Mouse (Mus musculus): ENCODE data around the gene Polr3c. TPM values are rescaled to one million over a fixed set of nuclear protein-coding genes. Genes with fewer than 3 reads are reported as not detected.
"Not testable (repeated sequence)": the region's sequence is repeated elsewhere in the genome, so short reads cannot be mapped to it uniquely, and the experiment has no call there.

Polr3c gene
- total RNA-seq, 2 experiments from 2014 or later, result 25.5 to 26.3 TPM

- no peak for DNase-seq (ENCODE audit: low spot score in 2 of 2)
Observed at GRCm38 (mm10) chr3:96714286-96714685, 13.1 kb downstream of the Polr3c start.

- no peak for DNase-seq (ENCODE audit: low spot score in 2 of 2)
Observed at GRCm38 (mm10) chr3:96708684-96709064, 18.8 kb downstream of the Polr3c start.

GRCm38 (mm10) chr3:96707903-96708683 is 19.3 kb downstream of the Polr3c start, which contains the start of gene Nudt17:
Nudt17 (minus strand) TSS chr3:96708562.
- peak; percentile 81 to 82 for DNase-seq (ENCODE audit: low spot score in 2 of 2)

GRCm38 (mm10) chr3:96706984-96707383 is 20.4 kb downstream of the Polr3c start:
- DNase-seq (ENCODE audit: low spot score in 2 of 2), result no peak

GRCm38 (mm10) chr3:96706217-96706616 is 21.2 kb downstream of the Polr3c start:
- DNase-seq (ENCODE audit: low spot score in 2 of 2), result no peak

GRCm38 (mm10) chr3:96704778-96705177 is 22.6 kb downstream of the Polr3c start:
- DNase-seq (ENCODE audit: low spot score in 2 of 2), result no peak

DNA sequence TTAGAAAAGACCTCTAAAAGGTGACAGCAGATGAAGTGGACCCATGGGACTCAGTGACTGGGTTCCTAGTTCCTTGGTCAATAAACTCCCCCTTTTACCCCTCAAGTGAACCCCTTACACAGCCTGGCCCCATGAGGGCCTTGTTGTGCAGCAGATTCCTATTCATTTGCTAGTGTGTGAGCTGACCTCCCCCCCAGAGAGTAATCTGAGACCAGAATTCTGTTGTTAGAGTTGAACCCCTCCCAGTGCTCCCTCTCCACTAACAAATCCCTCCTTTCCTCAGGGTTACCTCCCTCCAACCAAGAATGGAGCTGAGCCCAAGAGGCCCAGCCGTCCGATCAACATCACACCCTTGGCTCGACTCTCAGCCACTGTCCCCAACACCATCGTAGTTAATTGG is 26.4 kb downstream of the Polr3c start:
- DNase-seq (ENCODE audit: low spot score in 2 of 2), result no peak

DNA sequence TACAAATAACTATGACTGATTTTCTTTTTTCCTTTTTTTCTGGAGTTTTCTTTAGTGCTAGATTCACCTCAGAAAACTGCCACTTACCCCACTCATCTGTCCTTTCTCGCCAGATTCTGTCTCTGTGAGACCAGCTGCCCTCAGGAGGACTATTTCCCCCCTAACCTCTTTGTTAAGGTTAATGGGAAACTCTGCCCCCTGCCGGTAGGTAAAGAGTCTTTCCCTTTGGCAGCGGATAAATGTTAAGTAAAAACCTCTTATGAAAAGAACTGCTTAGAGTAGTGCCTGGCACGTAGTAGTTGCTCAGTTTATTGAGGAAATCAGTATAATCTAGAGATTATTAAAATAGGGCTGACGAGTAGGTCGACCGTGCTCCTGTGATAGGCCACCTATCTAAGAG is 27.1 kb downstream of the Polr3c start:
- no peak for DNase-seq (ENCODE audit: low spot score in 2 of 2)

DNA sequence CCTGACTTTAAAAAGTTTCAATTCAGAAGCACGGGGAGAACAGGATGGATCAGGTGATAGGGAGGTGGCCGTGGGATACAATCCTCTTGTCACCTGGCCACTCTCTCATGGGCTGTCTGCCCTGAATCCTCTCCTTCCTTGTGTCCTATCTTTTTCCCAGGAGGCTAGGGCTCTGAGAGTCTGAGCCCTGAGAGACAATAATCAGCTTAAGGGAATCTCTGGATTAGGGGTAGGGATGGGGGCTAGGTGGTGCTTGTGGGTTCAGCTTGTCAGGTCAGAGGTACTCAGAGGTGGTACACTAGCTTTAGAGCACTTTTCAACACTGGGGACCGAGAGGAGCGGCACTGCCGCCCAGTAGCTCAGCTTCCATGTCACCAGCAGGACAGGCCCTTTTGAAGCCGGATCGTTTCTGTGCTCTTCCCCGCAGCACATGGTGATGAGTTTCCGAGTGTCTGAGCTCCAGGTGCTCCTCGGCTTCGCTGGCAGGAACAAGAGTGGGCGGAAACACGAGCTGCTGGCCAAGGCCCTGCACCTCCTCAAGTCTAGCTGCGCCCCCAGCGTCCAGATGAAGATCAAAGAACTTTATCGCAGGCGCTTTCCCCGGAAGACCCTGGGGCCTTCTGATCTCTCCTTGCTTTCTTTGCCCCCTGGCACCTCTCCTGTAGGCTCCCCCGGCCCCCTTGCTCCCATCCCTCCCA is 28.3 kb downstream of the Polr3c start:
- no peak for DNase-seq (ENCODE audit: low spot score in 2 of 2)

- DNase-seq (ENCODE audit: low spot score in 2 of 2), result peak; percentile 79 to 81
Observed at GRCm38 (mm10) chr3:96696766-96697732, 30.4 kb downstream of the Polr3c start.

- DNase-seq (ENCODE audit: low spot score in 2 of 2), result peak; percentile 59 to 62
Observed at GRCm38 (mm10) chr3:96696198-96696765, 31.1 kb downstream of the Polr3c start, which contains the start of gene Pias3. Pias3 (plus strand) TSS chr3:96696384.

DNA sequence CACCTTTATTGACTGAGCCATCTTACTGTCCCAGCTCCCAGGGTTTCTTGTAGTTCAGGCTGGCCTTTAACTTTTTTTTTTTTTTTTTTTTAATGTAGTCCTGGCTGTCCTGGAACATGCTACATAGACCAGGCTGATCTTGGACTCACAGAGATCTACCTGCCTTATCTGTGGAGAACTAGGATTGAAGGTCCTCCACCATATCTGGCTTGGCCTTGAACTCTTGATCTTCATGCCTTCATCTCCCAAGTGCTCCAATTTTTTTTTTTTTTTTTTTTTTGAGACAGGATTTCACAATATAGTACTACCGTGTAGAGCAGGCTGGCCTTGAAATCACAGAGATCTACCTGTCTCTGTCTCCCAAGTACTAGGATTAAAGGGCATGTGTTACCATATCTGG is 33.8 kb downstream of the Polr3c start:
- no peak for DNase-seq (ENCODE audit: low spot score in 2 of 2)

GRCm38 (mm10) chr3:96692506-96692905 is 34.9 kb downstream of the Polr3c start:
- no peak for DNase-seq (ENCODE audit: low spot score in 2 of 2)

GRCm38 (mm10) chr3:96690298-96690697 is 37.1 kb downstream of the Polr3c start:
- no peak for DNase-seq (ENCODE audit: low spot score in 2 of 2)

DNA sequence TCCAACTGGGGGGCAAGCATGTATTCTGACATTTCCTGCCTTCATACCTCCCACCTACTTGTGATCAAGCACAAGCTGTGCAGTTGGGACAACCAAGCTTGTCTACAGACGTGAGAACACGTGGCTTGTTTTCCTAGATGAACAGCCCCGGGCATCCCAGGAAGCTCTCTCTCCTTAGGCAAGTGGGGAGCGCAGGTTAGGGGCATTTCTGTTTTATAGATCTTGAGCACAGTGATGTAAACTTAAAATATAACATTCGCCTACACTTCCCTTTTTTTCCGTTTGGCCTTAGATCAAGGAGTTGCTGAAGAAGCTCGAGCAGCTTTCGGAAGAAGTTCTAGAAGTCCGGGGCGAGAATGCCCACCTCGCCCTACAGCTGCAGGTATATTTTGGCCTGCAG is 38.6 kb downstream of the Polr3c start:
- DNase-seq (ENCODE audit: low spot score in 2 of 2), result no peak

DNA sequence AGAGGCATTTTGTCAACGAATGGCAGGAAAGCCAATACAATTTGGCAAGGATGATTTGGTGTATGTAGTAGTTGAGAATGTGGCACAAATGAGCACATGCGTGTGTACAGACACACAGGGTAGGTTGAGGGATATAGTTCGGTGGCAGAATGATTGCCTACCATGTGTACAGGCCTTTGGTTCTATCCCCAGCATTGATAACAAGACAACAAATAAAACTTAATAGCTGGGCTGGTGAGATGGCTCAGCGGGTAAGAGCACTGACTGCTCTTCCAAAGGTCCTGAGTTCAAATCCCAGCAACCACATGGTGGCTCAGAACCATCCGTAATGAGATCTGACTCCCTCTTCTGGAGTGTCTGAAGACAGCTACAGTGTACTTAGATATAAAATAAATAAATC is 41.4 kb downstream of the Polr3c start:
- not testable (repeated sequence) for DNase-seq (ENCODE audit: low spot score in 2 of 2)

DNA sequence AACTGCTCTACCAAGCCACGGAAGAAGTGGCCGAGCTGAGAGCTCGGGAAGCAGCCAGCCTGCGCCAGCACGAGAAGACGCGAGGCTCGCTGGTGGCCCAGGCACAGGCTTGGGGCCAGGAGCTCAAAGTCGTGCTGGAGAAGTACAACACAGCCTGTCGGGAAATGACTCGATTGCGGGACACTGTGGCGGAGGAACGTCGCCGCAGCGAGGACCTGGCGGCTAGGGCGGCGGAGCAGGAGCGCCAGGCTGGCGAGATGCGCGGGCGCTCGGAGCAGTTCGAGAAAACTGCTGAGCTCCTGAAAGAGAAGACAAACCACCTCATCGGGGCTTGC is 42.6 kb downstream of the Polr3c start:
- no peak for DNase-seq (ENCODE audit: low spot score in 2 of 2)

- no peak for DNase-seq (ENCODE audit: low spot score in 2 of 2)
Observed at GRCm38 (mm10) chr3:96684151-96684821, 43.1 kb downstream of the Polr3c start.

GRCm38 (mm10) chr3:96683496-96683895 is 43.9 kb downstream of the Polr3c start:
- DNase-seq (ENCODE audit: low spot score in 2 of 2), result no peak

DNA sequence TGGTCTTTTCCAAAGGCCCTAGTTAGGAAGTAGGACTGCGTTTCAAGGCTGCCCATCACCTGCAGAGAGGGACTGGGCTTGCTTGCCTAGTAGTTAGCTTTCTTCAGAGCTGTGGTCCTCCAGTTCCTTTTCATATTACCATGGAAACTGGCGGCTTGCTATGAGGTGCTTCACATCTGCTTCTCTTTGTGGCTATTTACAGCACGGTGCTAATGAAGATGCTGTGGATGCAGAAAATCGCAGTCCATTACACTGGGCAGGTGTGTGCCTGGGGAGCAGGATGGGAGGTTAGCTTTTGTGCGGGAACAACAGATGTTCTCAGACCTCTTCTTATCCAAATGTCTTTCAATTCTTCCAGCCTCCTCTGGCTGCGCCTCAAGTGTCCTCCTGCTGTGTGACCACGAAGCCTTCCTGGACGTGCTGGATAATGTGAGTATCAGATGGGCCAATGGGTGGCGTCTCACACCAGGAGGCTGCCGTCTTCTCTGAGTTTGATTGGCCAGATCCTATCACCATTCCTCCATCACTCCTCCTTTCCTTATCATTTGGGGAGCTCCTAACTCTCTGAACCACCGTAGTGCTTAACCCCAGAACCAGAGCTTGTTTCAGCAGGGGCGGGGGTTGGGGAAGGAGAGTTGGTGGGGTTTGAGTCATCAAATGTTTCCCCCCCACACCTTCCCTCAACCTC is 47.0 kb downstream of the Polr3c start:
- DNase-seq (ENCODE audit: low spot score in 2 of 2), result no peak
